Mouse (Mus musculus): ENCODE results near the gene Cnih2. TPM values are rescaled to one million over a fixed set of nuclear protein-coding genes. Genes with fewer than 3 reads are reported as not detected.

The Cnih2 gene
- total and polyA plus RNA-seq, 3 experiments: 0.72 to 1.7 TPM; not detected in 1

DNA sequence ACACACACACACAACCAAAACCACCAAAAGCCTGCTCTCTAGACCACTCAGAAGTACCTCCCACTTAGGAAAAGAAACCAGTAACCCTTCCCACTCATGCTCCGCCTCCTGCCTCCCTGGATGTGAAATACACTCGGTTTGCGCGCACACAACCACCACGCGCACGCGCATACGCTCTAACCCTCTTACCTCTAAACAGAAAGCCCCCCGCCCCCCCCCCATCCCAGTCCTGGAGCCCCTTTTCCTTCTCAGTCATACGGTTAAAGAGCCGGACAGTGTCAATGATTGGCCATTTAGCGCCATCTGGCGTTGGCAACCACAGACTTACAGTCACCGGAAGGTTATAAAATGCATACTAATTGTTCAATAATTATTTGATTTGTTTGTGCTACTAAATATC lies 25.3 kb downstream of the Cnih2 start:
- Histone ChIP-seq H3K27ac (ENCODE audit: insufficient read depth, low read depth) (no peak overlapping the region), H3K9me3 (replicated peaks; ENCODE audit: low read length) (peaks cover 6% of the 10 kb centered on the region), H3K9ac (ENCODE audit: insufficient read depth, low read depth) (no peak overlapping the region), H3K4me1 (ENCODE audit: control insufficient read depth in 1 of 2, insufficient read depth in 2 of 2) (peaks cover 8 to 23% of the 10 kb centered on the region in 2 experiments; a peak in 3 of 4 replicates), H3K4me2 (ENCODE audit: insufficient read depth, low read depth, poor library complexity, severe bottlenecking) (peak overlapping the region; percentile 65; the same call in 1 of the 2 replicates), H3K4me3 (replicated peaks in 1 of 3; ENCODE audit: low read depth in 2 of 3, low read length in 2 of 3, poor library complexity in 1 of 3) (peak overlapping the region; percentile 2 to 31 (median 4)), H3K79me2 (replicated peaks; ENCODE audit: control insufficient read depth, extremely low read depth, insufficient read depth, poor library complexity, severe bottlenecking) (no peaks in the 10 kb centered on the region), H3K36me3 (replicated peaks in 1 of 2; ENCODE audit: control insufficient read depth in 1 of 2, insufficient read depth in 1 of 2, low read length in 1 of 2) (no peaks in the 10 kb centered on the region), H3K27me3 (replicated peaks) (peaks cover 76% of the 10 kb centered on the region)
- in situ Hi-C loops (cut with MboI; ENCODE audit: low pct_ligation_motif_present, low pct_unique_long_range_greater_than_20kb, low sequenced_read_pairs): no loop called here
- DNase-seq (ENCODE audit: extremely low read depth): peak; percentile 49
- TF ChIP-seq ZC3H11A (IDR thresholded peaks at IDR 0.05; ENCODE audit: low read depth, low read length): no peak
- no peak for TF ChIP-seq EP300 (IDR thresholded peaks at IDR 0.05; ENCODE audit: low read length)
- peak in 1 of 2 experiments; percentile 76; a peak in 2 of 4 replicates for TF ChIP-seq CTCF (conservative IDR thresholded peaks at IDR 0.05 in 1 of 2, IDR thresholded peaks at IDR 0.05 in 1 of 2; ENCODE audit: low read depth in 2 of 2, low read length in 2 of 2)
- no peak for TF ChIP-seq BHLHE40 (IDR thresholded peaks at IDR 0.05; ENCODE audit: low read depth, low read length)
- no peak for TF ChIP-seq ZNF384 (IDR thresholded peaks at IDR 0.05; ENCODE audit: low read depth, low read length)
- TF ChIP-seq RCOR1 (conservative IDR thresholded peaks at IDR 0.05; ENCODE audit: low read depth, low read length): no peak
- no peak for TF ChIP-seq IRF4 (IDR thresholded peaks at IDR 0.05; ENCODE audit: low read depth, low read length)
- TF ChIP-seq PAX5 (IDR thresholded peaks at IDR 0.05; ENCODE audit: low read length): no peak
- TF ChIP-seq ELF1 (IDR thresholded peaks at IDR 0.05; ENCODE audit: low read depth, low read length): 0 out of 2 replicates have a peak, but pooled peaks have one; percentile 30
- TF ChIP-seq NRF1 (IDR thresholded peaks at IDR 0.05; ENCODE audit: low read depth, low read length): peak; percentile 68
- no peak for TF ChIP-seq UBTF (IDR thresholded peaks at IDR 0.05; ENCODE audit: low read depth, low read length)
- no peak for TF ChIP-seq GABPA (IDR thresholded peaks at IDR 0.05; ENCODE audit: insufficient replicate concordance, low read depth, low read length)
- TF ChIP-seq MXI1 (IDR thresholded peaks at IDR 0.05; ENCODE audit: low read depth, low read length): no peak
- TF ChIP-seq POLR2AphosphoS2 (IDR thresholded peaks at IDR 0.05; ENCODE audit: low read depth, low read length): no peak
- no peak for TF ChIP-seq ZMIZ1 (IDR thresholded peaks at IDR 0.05; ENCODE audit: low read depth, low read length)
- TF ChIP-seq MAX (IDR thresholded peaks at IDR 0.05; ENCODE audit: low read length): no peak
- TF ChIP-seq MAFK (IDR thresholded peaks at IDR 0.05; ENCODE audit: insufficient replicate concordance, low read length): no peak
- TF ChIP-seq RAD21 (IDR thresholded peaks at IDR 0.05; ENCODE audit: low read depth, low read length): peak; percentile 58
- TF ChIP-seq USF1 (IDR thresholded peaks at IDR 0.05; ENCODE audit: low read depth, low read length): no peak
- TF ChIP-seq CHD2 (IDR thresholded peaks at IDR 0.05; ENCODE audit: low read length): no peak
- TF ChIP-seq SMC3 (IDR thresholded peaks at IDR 0.05; ENCODE audit: low read depth, low read length): peak; percentile 63
- no peak for TF ChIP-seq HCFC1 (IDR thresholded peaks at IDR 0.05; ENCODE audit: low read depth, low read length)
- no peak; the same call in 1 of the 2 replicates for TF ChIP-seq MAZ (IDR thresholded peaks at IDR 0.05; ENCODE audit: low read depth, low read length)
- TF ChIP-seq SIN3A (IDR thresholded peaks at IDR 0.05; ENCODE audit: low read length): no peak
- TF ChIP-seq KAT2A (IDR thresholded peaks at IDR 0.05; ENCODE audit: insufficient replicate concordance, low read length): no peak
- TF ChIP-seq TBP (conservative IDR thresholded peaks at IDR 0.05; ENCODE audit: low read depth, low read length): no peak
- TF ChIP-seq E2F4 (IDR thresholded peaks at IDR 0.05; ENCODE audit: insufficient replicate concordance, low read depth, low read length): no peak
- no peak for TF ChIP-seq CHD1 (IDR thresholded peaks at IDR 0.05; ENCODE audit: low read depth, low read length)
- TF ChIP-seq JUND (conservative IDR thresholded peaks at IDR 0.05; ENCODE audit: low read depth, low read length): no peak
- no peak for TF ChIP-seq USF2 (conservative IDR thresholded peaks at IDR 0.05; ENCODE audit: low read depth, low read length)
- no peak for TF ChIP-seq POLR2A (IDR thresholded peaks at IDR 0.05; ENCODE audit: low read depth, low read length)
- no peak for TF ChIP-seq ZKSCAN1 (IDR thresholded peaks at IDR 0.05; ENCODE audit: borderline replicate concordance, low read depth, low read length)
- no peak for TF ChIP-seq MEF2A (IDR thresholded peaks at IDR 0.05; ENCODE audit: borderline replicate concordance, low read depth, low read length)
- dilution Hi-C loops (cut with MboI; ENCODE audit: extremely low pct_ligation_motif_present, extremely low pct_unique_long_range_greater_than_20kb, low sequenced_read_pairs): no loop called here
